Mouse (Mus musculus): ENCODE results near the gene Ank3. TPM values are rescaled to one million over a fixed set of nuclear protein-coding genes. Genes with fewer than 3 reads are reported as not detected.

The Ank3 gene
- total and polyA plus RNA-seq, 2 experiments: 2.9 to 31.0 TPM

DNA sequence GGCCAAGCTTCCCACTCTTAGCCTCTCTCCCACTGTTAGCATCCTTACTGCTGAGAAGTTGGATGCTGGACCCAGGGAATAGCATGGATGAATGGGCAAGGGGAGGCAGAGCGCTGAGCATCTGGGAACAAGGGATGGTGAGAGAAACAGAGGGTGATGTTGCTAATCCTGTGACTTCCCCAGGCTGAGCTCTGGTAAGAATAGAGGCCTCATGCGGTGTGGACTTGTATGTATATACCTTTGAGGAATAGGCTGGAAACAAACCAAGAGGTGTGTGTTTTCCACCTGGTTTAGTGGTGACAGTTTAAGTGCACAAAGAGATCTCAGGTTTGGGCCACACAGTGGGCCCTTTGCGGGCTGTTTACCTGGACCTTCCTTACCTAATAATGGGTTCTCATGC is 517.0 kb downstream of the Ank3 start:
- TF ChIP-seq POLR2A (IDR thresholded peaks at IDR 0.05; ENCODE audit: extremely low read depth, insufficient read depth, low read length): no peak
- TF ChIP-seq CTCF (IDR thresholded peaks at IDR 0.05; ENCODE audit: low read depth, low read length): no peak
- Histone ChIP-seq H3K36me3 (ENCODE audit: control insufficient read depth, insufficient read depth, low read length) (no peaks in the 10 kb centered on the region), H3K79me2 (ENCODE audit: control insufficient read depth, insufficient read depth, low read length) (no peaks in the 10 kb centered on the region), H3K4me3 (ENCODE audit: insufficient read depth, low read depth, low read length) (no peak overlapping the region), H3K27me3 (ENCODE audit: control insufficient read depth, insufficient read depth, low read length) (no peaks in the 10 kb centered on the region), H3K27ac (replicated peaks; ENCODE audit: insufficient read depth, low read depth, low read length) (no peak overlapping the region), H3K9ac (ENCODE audit: low read depth, low read length) (no peak overlapping the region), H3K4me1 (ENCODE audit: control insufficient read depth, insufficient read depth, low read length) (peaks cover 10% of the 10 kb centered on the region)
- 92% methylated on average over 3 of the region's 3 CpGs for whole genome bisulfite sequencing
- no peak for DNase-seq (ENCODE audit: extremely low read depth, low read depth, low spot score)

DNA sequence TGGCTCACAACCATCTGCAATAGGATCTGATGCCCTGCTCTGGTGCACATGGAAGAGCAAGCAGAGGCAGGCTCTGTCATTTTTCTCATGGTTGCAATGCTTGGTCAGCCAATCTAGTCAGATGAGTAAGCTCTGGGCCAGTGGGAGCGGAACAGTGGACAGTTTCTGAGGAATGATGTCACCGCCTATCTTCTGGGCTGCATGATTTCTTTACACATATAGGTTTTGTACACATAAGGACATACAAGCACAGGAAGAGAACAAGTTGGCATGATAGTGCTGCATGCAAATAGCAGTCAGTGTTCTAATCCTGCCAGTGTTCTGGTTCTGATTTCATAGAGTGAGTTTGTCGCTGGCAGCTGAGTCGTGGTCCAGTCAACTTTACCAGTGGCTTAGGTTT is 517.6 kb downstream of the Ank3 start:
- Histone ChIP-seq H3K36me3 (ENCODE audit: control insufficient read depth, insufficient read depth, low read length) (no peaks in the 10 kb centered on the region), H3K27ac (replicated peaks; ENCODE audit: insufficient read depth, low read depth, low read length) (peak overlapping the region; percentile 50), H3K79me2 (ENCODE audit: control insufficient read depth, insufficient read depth, low read length) (no peaks in the 10 kb centered on the region), H3K27me3 (ENCODE audit: control insufficient read depth, insufficient read depth, low read length) (no peaks in the 10 kb centered on the region), H3K4me3 (ENCODE audit: insufficient read depth, low read depth, low read length) (no peak overlapping the region), H3K9ac (ENCODE audit: low read depth, low read length) (peak overlapping the region; percentile 8; the same call in 1 of the 2 replicates), H3K4me1 (ENCODE audit: control insufficient read depth, insufficient read depth, low read length) (peaks cover 8% of the 10 kb centered on the region)
- TF ChIP-seq CTCF (IDR thresholded peaks at IDR 0.05; ENCODE audit: low read depth, low read length) (no peak), POLR2A (IDR thresholded peaks at IDR 0.05; ENCODE audit: extremely low read depth, insufficient read depth, low read length) (no peak)
- DNase-seq (ENCODE audit: extremely low read depth, low read depth, low spot score): no peak
- 49% methylated on average over 4 of the region's 4 CpGs for WGBS

DNA sequence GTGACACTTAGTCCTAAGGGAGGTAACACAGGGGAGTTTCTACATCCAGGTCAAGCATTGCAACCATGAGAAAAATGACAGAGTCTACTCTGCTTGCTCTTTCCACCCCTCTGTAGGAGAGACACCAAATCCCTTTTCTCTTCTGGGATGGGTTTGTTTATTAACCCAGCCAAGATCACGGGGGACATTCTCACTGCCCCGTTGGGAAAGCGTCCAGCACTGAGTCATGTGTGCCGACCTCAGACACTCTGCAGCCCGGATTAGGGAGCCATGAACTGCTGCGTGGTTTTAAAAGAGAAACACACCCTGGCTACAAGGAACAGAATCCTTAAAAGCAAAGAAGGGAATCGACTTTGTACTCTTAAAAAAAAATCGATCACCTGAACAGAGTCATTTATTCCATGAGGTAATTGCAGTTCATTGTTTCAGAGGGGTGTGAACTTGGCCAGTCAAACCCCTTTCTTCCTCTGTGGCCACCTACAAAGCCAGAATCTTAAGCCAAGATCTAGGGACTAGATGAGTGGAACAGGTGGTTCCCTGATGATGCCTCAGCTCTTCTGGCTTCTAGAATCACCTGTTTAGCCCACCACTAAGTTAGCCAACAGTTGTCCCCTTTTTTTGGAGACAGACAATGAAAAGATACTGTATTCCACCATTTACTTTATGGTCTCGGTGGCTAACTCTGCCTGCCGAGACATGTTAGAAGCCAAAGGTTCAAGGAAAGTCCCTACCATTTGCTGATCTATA is 518.3 kb downstream of the Ank3 start:
- Histone ChIP-seq H3K4me1 (ENCODE audit: control insufficient read depth, insufficient read depth, low read length) (peaks cover 8% of the 10 kb centered on the region), H3K36me3 (ENCODE audit: control insufficient read depth, insufficient read depth, low read length) (no peaks in the 10 kb centered on the region), H3K4me3 (ENCODE audit: insufficient read depth, low read depth, low read length) (no peak overlapping the region), H3K79me2 (ENCODE audit: control insufficient read depth, insufficient read depth, low read length) (no peaks in the 10 kb centered on the region), H3K9ac (ENCODE audit: low read depth, low read length) (peak overlapping the region; percentile 8; the same call in 1 of the 2 replicates), H3K27ac (replicated peaks; ENCODE audit: insufficient read depth, low read depth, low read length) (peak overlapping the region; percentile 50), H3K27me3 (ENCODE audit: control insufficient read depth, insufficient read depth, low read length) (no peaks in the 10 kb centered on the region)
- TF ChIP-seq POLR2A (IDR thresholded peaks at IDR 0.05; ENCODE audit: extremely low read depth, insufficient read depth, low read length): no peak
- TF ChIP-seq CTCF (IDR thresholded peaks at IDR 0.05; ENCODE audit: low read depth, low read length): no peak
- WGBS: 30% methylated on average over 10 of the region's 10 CpGs
- DNase-seq (ENCODE audit: extremely low read depth, low read depth, low spot score): peak; percentile 90

DNA sequence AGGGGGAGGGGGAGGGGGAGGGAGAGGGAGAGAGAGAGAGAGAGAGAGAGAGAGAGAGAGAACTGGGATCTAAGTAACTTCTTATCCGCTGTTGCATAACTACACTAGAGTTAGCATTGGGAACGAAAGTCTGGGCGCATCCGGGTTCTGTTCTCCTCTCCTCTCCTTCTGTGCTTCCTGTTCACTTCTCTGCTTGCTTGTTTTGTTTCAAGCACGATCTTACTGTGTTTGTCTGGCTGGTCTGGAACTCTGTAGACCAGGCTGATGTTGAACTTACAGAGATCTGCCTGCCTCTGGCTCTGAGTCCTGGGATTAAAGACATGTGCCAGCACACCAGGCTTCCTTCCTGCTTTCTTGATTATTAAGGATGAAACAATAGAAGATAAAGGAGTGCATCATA is 519.1 kb downstream of the Ank3 start:
- Histone ChIP-seq H3K9ac (ENCODE audit: low read depth, low read length) (no peak overlapping the region), H3K27ac (replicated peaks; ENCODE audit: insufficient read depth, low read depth, low read length) (no peak overlapping the region), H3K27me3 (ENCODE audit: control insufficient read depth, insufficient read depth, low read length) (no peaks in the 10 kb centered on the region), H3K79me2 (ENCODE audit: control insufficient read depth, insufficient read depth, low read length) (no peaks in the 10 kb centered on the region), H3K4me1 (ENCODE audit: control insufficient read depth, insufficient read depth, low read length) (peaks cover 8% of the 10 kb centered on the region), H3K36me3 (ENCODE audit: control insufficient read depth, insufficient read depth, low read length) (no peaks in the 10 kb centered on the region), H3K4me3 (ENCODE audit: insufficient read depth, low read depth, low read length) (no peak overlapping the region)
- 77% methylated on average over 5 of the region's 5 CpGs for WGBS
- TF ChIP-seq CTCF (IDR thresholded peaks at IDR 0.05; ENCODE audit: low read depth, low read length) (no peak), POLR2A (IDR thresholded peaks at IDR 0.05; ENCODE audit: extremely low read depth, insufficient read depth, low read length) (no peak)
- DNase-seq (ENCODE audit: extremely low read depth, low read depth, low spot score): no peak

DNA sequence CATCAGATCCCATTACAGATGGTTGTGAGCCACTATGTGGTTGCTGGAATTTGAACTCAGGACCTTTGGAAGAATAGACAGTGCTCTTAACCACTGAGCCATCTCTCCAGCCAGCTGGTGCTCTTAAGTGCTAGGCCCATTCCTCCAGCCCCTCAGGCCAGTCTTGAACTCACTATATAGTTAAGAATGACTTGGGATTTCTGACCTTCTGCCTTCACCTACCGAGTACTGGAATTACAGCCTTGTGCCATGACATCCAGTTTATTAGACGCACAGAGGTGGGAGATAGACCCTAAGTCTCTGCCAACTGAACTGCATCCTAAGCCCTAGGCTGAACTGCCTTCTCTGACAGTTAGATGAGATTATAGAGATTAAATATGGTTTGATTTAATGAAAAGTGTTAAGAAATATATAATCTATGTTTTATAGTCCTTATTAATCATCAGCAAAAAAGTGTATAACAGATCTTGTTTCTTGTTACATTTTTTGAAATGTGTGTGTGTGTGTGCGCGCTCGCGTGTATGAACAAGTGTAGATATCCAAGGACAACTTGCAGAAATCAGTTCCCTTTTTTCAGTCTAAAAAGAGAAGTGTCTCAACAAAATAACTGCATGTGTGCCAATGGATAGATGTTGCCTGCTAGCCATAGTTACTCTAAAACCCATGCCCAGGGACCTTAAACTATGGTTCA is 520.0 kb downstream of the Ank3 start:
- 95% methylated on average over 6 of the region's 6 CpGs for WGBS
- Histone ChIP-seq H3K27me3 (ENCODE audit: control insufficient read depth, insufficient read depth, low read length) (no peaks in the 10 kb centered on the region), H3K9ac (ENCODE audit: low read depth, low read length) (no peak overlapping the region)

DNA sequence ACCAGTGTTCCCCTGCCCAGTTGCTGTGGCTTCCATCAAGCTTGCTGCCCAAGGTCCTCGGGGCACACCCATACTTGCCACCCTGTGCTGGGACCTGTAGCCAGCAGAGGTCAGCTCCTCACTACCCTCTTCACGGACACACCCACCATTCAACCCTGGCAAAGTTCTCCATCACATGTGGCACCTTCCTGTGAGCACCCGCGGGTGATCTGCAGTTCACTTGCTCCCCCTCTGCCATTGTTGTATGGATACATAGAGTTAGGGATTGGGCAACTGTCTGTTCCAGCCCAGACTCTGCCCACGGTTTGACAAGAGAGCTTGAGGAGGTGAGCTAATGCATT is 520.5 kb downstream of the Ank3 start:
- H3K4me3 ChIP-seq (ENCODE audit: insufficient read depth, low read depth, low read length): no peak overlapping the region
- H3K27ac ChIP-seq (replicated peaks; ENCODE audit: insufficient read depth, low read depth, low read length): no peak overlapping the region
- H3K4me1 ChIP-seq (ENCODE audit: control insufficient read depth, insufficient read depth, low read length): peaks cover 11% of the 10 kb centered on the region
- no peak for TF ChIP-seq CTCF (IDR thresholded peaks at IDR 0.05; ENCODE audit: low read depth, low read length)
- no peak for TF ChIP-seq POLR2A (IDR thresholded peaks at IDR 0.05; ENCODE audit: extremely low read depth, insufficient read depth, low read length)
- H3K9ac ChIP-seq (ENCODE audit: low read depth, low read length): no peak overlapping the region
- DNase-seq (ENCODE audit: extremely low read depth, low read depth, low spot score): no peak
- WGBS: 64% methylated on average over 5 of the region's 5 CpGs
- no peaks in the 10 kb centered on the region for H3K36me3 ChIP-seq (ENCODE audit: control insufficient read depth, insufficient read depth, low read length)
- H3K27me3 ChIP-seq (ENCODE audit: control insufficient read depth, insufficient read depth, low read length): no peaks in the 10 kb centered on the region
- H3K79me2 ChIP-seq (ENCODE audit: control insufficient read depth, insufficient read depth, low read length): no peaks in the 10 kb centered on the region

More for the DNA sequence above, 520.0 kb downstream of the Ank3 start:
- DNase-seq (ENCODE audit: extremely low read depth, low read depth, low spot score): no peak
- Histone ChIP-seq H3K4me1 (ENCODE audit: control insufficient read depth, insufficient read depth, low read length) (peaks cover 8% of the 10 kb centered on the region), H3K36me3 (ENCODE audit: control insufficient read depth, insufficient read depth, low read length) (no peaks in the 10 kb centered on the region), H3K79me2 (ENCODE audit: control insufficient read depth, insufficient read depth, low read length) (no peaks in the 10 kb centered on the region), H3K4me3 (ENCODE audit: insufficient read depth, low read depth, low read length) (no peak overlapping the region), H3K27ac (replicated peaks; ENCODE audit: insufficient read depth, low read depth, low read length) (no peak overlapping the region)
- TF ChIP-seq POLR2A (IDR thresholded peaks at IDR 0.05; ENCODE audit: extremely low read depth, insufficient read depth, low read length) (no peak), CTCF (IDR thresholded peaks at IDR 0.05; ENCODE audit: low read depth, low read length) (no peak)

Measured in liver, adult 2 months (tissue).